Mouse (Mus musculus) embryonic facial prominence, embryonic 13.5 days (tissue): ENCODE results near the gene Arl6ip4. TPM values are rescaled to one million over a fixed set of nuclear protein-coding genes. Genes with fewer than 3 reads are reported as not detected.
A peak's percentile ranks its signal among the peaks of the same experiment; 100 is the strongest.

Experiments
- ATAC-seq: fragments of 200-750 bp; cut with Nextera tagmentation; 2 replicates; pipeline ENCODE4 v1.8.0; 2017; ENCODE audit warnings: low read depth; ENCODE audit not compliant: insufficient number of reproducible peaks, insufficient read depth, low FRiP score, low TSS enrichment
- H3K27ac ChIP-seq: fragments of 300-500 bp; sonication (generic); 2 replicates; pipeline ENCODE4 v1.5.1; 2015; ENCODE audit warnings: moderate library complexity, mild to moderate bottlenecking, inconsistent platforms
- H3K27me3 ChIP-seq: fragments of 300-500 bp; sonication (generic); 2 replicates; pipeline ENCODE4 v1.6.1; 2015; ENCODE audit warnings: mild to moderate bottlenecking, inconsistent platforms
- H3K36me3 ChIP-seq: fragments of 300-500 bp; sonication (generic); 2 replicates; pipeline ENCODE4 v1.6.1; 2015; ENCODE audit warnings: mild to moderate bottlenecking, inconsistent platforms
- H3K4me1 ChIP-seq: fragments of 300-500 bp; sonication (generic); 2 replicates; pipeline ENCODE4 v1.6.1; 2015; ENCODE audit warnings: inconsistent platforms
- H3K4me2 ChIP-seq: fragments of 300-500 bp; sonication (generic); 2 replicates; pipeline ENCODE4 v1.6.1; 2015; ENCODE audit warnings: moderate library complexity, mild to moderate bottlenecking, inconsistent platforms
- H3K4me3 ChIP-seq: fragments of 300-500 bp; sonication (generic); 2 replicates; pipeline ENCODE4 v1.5.1; 2015; ENCODE audit warnings: mild to moderate bottlenecking, inconsistent platforms
- H3K9ac ChIP-seq: fragments of 300-500 bp; sonication (generic); 2 replicates; pipeline ENCODE4 v1.6.1; 2015; ENCODE audit warnings: mild to moderate bottlenecking, inconsistent platforms
- H3K9me3 ChIP-seq: fragments of 300-500 bp; sonication (generic); 2 replicates; pipeline ENCODE4 v1.6.1; 2016; ENCODE audit warnings: inconsistent platforms
- WGBS: fragments of 180-500 bp; shearing (Covaris S2); methylation state at CpG from one replicate; pipeline ENCODE4 v1.1.7; 2015; ENCODE audit warnings: mixed read lengths; 5-methylcytosine and 5-hydroxymethylcytosine counted together
- polyA plus RNA-seq: library from polyadenylated mRNA; unstranded; fragments of >200 nt; fragmentation: Nextera tagmentation; extraction: Ambion mirVana; gene quantifications from 2 replicates; pipeline ENCODE4 v1.2.1, GENCODE M21; 2015

Arl6ip4 gene
- 113 and 122 TPM in 2 replicates for polyA plus RNA-seq

DNA sequence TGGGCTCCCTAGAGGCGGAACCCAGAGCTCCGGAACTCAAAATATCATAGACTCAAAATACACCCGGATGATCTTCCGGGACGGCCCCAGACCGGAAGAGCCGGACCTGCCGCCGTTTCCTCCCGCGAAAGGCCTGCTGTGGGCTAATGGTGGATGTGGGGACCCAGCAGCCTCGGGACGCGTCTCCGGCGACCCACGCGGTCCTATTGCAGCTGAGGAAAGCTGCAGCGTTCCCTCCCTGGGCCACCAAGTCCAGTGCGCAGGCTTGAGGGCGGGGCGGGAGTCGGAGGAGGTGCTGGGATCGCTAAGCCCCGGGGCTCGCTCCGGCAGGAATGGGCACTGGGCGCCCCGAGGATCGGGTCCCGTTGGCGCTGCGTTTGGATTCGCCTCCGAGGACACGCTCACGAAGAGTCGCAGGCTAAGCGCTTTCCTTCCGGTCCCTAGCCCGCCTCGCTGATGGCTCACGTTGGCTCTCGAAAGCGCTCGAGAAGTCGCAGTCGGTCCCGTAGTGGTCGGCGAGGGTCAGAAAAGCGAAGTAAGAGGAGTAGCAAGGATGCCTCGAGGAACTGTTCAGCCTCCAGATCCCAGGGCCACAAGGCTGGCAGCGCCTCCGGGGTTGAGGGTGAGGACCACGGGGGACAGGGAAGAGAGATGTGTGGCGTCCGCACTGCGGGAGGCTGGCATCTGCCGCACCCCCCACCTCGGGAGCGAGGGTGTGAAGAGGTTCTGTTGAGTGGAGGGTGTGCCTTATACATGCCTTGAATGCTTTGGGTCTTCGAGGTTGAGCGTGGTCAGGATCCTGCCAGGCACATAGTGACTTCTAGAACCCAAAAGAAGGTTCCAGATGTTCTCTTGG, at the start of gene Arl6ip4:
Gene Arl6ip4, plus strand, starts transcription at position 100 of the 856 bp plus-strand sequence.
- peak within 1 kb of the TSS; percentile 86 for H3K27ac ChIP-seq
- peaks cover 39% of the 10 kb centered on the region for H3K36me3 ChIP-seq
- H3K27me3 ChIP-seq: no peaks in the 10 kb centered on the region
- 2% methylated on average over 64 of the region's 64 CpGs for WGBS
- H3K4me3 ChIP-seq: peak within 1 kb of the TSS; percentile 96
- H3K9ac ChIP-seq: peak within 1 kb of the TSS; percentile 94
- H3K4me2 ChIP-seq: peak within 1 kb of the TSS; percentile 94
- no peak for ATAC-seq
- peaks cover 43% of the 10 kb centered on the region for H3K4me1 ChIP-seq
- no peaks in the 10 kb centered on the region for H3K9me3 ChIP-seq

DNA sequence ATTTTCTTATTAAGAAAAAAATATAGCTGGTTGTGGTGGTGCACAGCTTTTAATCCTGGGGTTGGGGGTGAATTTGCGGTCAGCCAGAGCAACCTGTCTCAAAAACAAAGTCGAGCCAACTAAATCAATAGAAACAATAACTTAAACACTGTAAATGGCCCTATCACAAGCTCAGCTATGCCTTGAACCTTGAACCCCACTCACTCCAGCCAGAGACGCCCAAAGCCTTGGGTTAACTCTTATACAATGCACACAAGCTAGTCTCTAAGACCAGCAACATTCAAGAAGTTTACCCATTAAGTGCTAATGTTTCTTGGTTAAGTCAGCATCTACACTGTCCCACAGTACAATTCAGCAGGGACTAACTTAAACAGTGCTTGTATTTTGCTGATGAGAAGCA, 46.2 kb upstream of the Arl6ip4 start:
- ATAC-seq: no peak
- Histone ChIP-seq H3K4me3 (no peak overlapping the region), H3K27ac (no peak overlapping the region), H3K4me1 (peaks cover 9% of the 10 kb centered on the region), H3K9ac (no peak overlapping the region), H3K4me2 (no peak overlapping the region), H3K36me3 (no peaks in the 10 kb centered on the region), H3K27me3 (no peaks in the 10 kb centered on the region), H3K9me3 (no peaks in the 10 kb centered on the region)
- WGBS: 82% methylated on average over 3 of the region's 3 CpGs

DNA sequence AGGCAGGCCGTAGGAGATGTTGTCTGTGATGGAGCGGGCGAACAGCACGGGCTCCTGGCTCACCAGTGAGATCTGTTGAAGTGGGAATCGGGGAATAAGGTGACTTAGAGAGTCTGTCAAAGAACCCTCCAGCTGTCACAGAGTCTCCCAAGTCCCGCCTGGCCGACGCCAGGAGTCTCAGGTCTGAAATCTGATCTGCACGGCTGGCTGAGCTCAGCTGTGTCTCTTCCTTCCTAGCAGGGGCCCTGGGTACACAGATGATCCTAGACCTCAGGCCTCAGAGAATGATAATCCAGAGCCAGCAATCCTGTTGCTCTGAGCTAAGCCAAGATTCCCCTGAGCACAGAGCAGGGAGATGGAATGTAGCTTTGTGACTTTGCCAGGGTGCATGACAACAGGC, 42.2 kb upstream of the Arl6ip4 start:
- H3K9me3 ChIP-seq: no peaks in the 10 kb centered on the region
- H3K27ac ChIP-seq: peak overlapping the region; percentile 35; the same call in 1 of the 2 replicates
- WGBS: 28% methylated on average over 9 of the region's 9 CpGs
- H3K36me3 ChIP-seq: no peaks in the 10 kb centered on the region
- peak overlapping the region; percentile 54; the same call in 1 of the 2 replicates for H3K9ac ChIP-seq
- no peak overlapping the region for H3K4me2 ChIP-seq
- H3K27me3 ChIP-seq: no peaks in the 10 kb centered on the region
- H3K4me3 ChIP-seq: no peak overlapping the region
- H3K4me1 ChIP-seq: peaks cover 32% of the 10 kb centered on the region
- no peak for ATAC-seq

DNA sequence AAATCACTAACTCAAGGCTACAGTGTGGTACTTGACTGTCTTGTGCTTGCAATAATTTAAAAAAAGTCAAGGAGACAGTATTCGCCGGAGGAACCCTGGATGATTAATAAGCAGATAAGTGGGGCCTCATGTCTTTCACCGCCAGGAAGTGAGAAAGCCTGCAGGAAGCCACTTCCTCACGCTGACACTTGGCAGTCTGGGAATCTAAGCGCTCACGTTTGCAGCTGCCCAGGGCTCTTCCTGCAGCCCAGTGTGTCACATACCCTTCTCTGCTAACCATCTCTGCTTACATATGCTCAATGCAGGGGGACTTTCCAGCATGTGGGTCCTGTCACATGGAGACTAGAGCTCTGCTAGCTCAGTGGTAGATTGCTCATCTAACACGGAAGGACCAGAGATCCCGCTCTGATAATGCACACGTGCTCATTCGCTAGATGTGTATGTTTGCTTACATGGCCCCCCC, 41.0 kb upstream of the Arl6ip4 start:
- Histone ChIP-seq H3K36me3 (no peaks in the 10 kb centered on the region), H3K27me3 (no peaks in the 10 kb centered on the region), H3K4me2 (no peak overlapping the region), H3K4me3 (no peak overlapping the region), H3K9me3 (no peaks in the 10 kb centered on the region), H3K9ac (no peak overlapping the region), H3K4me1 (peaks cover 40% of the 10 kb centered on the region), H3K27ac (no peak overlapping the region)
- 49% methylated on average over 10 of the region's 10 CpGs for WGBS
- ATAC-seq: no peak

DNA sequence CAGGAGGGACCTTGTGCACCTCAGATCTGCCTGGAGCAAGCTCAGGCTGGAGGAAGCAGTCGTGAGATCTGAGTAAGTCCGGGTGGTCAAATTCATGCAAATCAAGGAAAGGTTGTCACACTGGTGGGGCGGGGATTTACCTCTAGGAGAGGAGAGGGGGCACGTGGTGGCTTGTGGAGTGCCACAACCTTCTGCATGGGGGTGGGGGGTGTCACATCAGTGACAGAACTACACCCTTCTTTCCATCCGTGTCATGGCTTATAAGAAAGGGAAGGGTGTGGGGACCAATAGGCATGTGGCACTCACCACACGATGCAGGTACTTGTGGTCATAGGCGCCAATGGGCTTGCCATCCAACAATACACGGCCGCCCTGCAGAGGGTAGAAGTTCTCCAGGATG, 40.2 kb upstream of the Arl6ip4 start:
- Histone ChIP-seq H3K9me3 (no peaks in the 10 kb centered on the region), H3K4me1 (peaks cover 40% of the 10 kb centered on the region), H3K4me3 (no peak overlapping the region), H3K4me2 (no peak overlapping the region), H3K9ac (no peak overlapping the region), H3K27me3 (no peaks in the 10 kb centered on the region), H3K27ac (no peak overlapping the region), H3K36me3 (no peaks in the 10 kb centered on the region)
- ATAC-seq: no peak
- WGBS: 57% methylated on average over 9 of the region's 9 CpGs

DNA sequence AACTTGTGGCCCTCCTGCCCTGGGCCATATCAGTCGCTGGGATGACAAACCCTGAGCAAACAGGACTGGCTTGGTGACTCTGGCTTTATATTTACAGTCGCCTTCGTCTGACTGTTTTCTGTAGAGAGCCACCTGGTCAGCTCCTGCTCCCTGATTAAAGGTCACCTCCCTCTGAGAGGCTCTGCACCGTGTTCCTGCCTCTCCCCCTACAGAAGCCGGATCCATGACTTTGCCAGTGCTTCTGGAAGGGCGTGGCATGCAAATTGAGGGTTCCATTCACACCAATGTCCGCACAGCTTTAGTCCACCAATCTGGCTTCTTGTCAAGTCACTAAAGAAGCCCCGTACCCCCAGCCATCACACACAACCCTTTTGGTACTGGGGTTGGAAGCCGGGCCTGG, 39.3 kb upstream of the Arl6ip4 start:
- Histone ChIP-seq H3K36me3 (no peaks in the 10 kb centered on the region), H3K4me3 (no peak overlapping the region), H3K4me1 (peaks cover 40% of the 10 kb centered on the region), H3K27me3 (no peaks in the 10 kb centered on the region), H3K27ac (no peak overlapping the region), H3K9ac (no peak overlapping the region), H3K9me3 (no peaks in the 10 kb centered on the region), H3K4me2 (no peak overlapping the region)
- no peak for ATAC-seq
- WGBS: 64% methylated on average over 9 of the region's 9 CpGs

DNA sequence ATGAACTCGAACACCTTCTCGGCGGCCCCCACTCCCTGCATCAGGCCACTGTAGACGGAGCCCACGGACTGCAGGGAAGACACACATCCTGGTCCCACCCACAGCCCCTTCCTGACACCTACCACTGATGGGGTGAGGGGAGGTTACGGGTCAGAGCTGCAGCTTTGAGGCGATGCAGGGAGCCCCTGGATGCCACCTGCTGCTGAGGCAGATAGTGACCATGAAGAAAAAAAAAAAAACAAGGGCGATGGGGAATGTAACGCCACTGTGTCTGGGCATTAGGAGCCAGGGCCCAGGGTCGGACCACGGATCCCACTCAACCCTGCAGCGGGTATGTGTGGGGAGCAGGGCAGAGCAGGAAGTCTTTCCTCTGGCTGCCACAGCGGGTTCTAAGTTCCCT, 38.6 kb upstream of the Arl6ip4 start:
- 81% methylated on average over 13 of the region's 13 CpGs for WGBS
- peaks cover 40% of the 10 kb centered on the region for H3K4me1 ChIP-seq
- no peak for ATAC-seq

DNA sequence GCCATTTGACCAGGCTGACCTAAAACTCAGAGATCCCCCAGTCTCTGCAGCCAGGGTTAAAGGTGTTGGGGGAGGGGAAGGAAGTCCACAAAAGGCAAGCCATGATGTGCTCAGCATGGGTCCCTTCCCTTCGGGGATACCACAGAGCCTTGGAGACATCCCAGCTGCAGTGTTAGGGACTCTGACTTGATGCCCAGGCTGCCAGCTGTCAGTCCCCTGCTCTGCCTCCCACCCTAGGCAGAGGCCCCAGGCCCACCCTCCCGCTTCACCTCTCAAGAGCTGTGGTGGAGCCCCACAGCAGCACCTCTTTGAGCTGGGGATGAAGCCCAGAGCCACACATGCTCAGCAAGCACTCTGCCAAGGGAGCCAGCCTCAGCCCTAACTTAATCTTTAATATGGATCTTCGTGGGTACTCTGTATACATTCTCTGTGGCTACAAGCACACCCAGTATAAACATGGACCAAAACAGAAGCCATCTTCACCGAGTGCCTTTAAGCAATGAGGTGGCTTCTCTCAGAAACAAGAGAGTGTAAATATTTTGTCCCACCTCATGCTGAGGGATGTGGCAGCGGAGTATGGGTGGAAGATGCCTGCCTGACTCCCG, 37.9 kb upstream of the Arl6ip4 start:
- Histone ChIP-seq H3K27me3 (no peaks in the 10 kb centered on the region), H3K27ac (peak overlapping the region; percentile 57), H3K4me3 (no peak overlapping the region), H3K9me3 (no peaks in the 10 kb centered on the region), H3K4me2 (no peak overlapping the region), H3K36me3 (no peaks in the 10 kb centered on the region), H3K4me1 (peaks cover 40% of the 10 kb centered on the region), H3K9ac (no peak overlapping the region)
- no peak for ATAC-seq
- WGBS: 65% methylated on average over 6 of the region's 6 CpGs

More for the DNA sequence above, 38.6 kb upstream of the Arl6ip4 start:
- H3K36me3 ChIP-seq: no peaks in the 10 kb centered on the region
- no peaks in the 10 kb centered on the region for H3K9me3 ChIP-seq
- no peak overlapping the region for H3K4me2 ChIP-seq
- no peak overlapping the region for H3K27ac ChIP-seq
- H3K9ac ChIP-seq: no peak overlapping the region
- no peaks in the 10 kb centered on the region for H3K27me3 ChIP-seq
- no peak overlapping the region for H3K4me3 ChIP-seq

DNA sequence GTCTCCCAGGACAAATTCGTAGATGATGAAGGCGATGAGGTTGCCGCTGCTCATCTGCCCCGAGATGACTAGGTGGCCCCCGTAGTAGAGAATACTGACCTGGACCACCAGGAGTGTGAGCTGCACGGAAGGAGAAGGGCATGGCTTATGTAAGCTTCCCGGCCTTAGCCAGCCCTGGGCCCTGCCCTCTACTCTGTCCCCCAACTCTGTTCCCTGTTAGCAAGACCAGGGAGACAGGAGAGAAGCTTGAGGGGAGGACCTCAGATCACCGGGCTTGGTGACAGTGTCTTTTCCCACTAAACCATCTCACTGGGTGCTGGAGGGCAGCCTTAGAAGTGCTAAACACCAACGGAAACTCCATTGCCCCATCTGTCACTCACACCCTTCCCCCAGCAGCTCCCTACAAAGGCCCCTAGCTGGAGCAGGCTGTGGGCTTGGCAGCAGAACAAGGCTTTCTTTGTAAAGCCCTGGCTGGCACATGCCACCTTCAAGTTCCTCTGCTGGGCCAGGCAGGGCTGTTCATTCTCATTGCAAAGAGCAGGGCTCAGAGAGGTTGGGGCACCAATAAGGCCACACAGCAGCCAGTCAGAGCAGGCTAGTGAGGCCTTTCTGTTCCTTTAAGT, 37.0 kb upstream of the Arl6ip4 start:
- H3K4me2 ChIP-seq: 0 out of 2 replicates have a peak overlapping the region, but pooled peaks have one; percentile 9

DNA sequence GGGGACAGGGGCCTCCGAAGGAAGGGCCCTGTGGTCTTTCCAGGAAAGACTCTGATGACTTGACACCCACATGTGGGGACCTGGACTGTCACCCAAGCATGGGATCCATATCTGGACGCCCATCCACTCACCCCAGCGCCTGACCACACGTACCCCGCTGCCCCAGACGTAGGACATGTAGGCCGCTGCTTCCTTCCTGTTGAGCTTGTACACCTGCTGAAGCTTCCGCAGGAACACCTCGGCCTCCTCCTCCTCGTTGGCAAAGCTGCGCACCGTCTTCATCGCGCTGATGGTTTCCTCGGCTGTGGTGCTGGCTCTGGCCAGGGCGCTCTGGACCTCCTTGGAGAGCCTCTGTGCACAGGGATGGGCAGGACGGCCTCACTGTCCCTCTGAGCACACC, 36.0 kb upstream of the Arl6ip4 start:
- H3K9me3 ChIP-seq: no peaks in the 10 kb centered on the region
- H3K4me3 ChIP-seq: no peak overlapping the region
- H3K36me3 ChIP-seq: no peaks in the 10 kb centered on the region
- no peak overlapping the region for H3K27ac ChIP-seq
- ATAC-seq: no peak
- no peak overlapping the region for H3K4me2 ChIP-seq
- no peak overlapping the region for H3K9ac ChIP-seq
- H3K4me1 ChIP-seq: peaks cover 28% of the 10 kb centered on the region
- H3K27me3 ChIP-seq: no peaks in the 10 kb centered on the region
- WGBS: 89% methylated on average over 17 of the region's 17 CpGs

More for the DNA sequence above, 37.0 kb upstream of the Arl6ip4 start:
- Histone ChIP-seq H3K9ac (no peak overlapping the region), H3K27me3 (no peaks in the 10 kb centered on the region), H3K4me1 (peaks cover 31% of the 10 kb centered on the region), H3K36me3 (no peaks in the 10 kb centered on the region), H3K4me3 (no peak overlapping the region), H3K27ac (peak overlapping the region; percentile 39; the same call in 1 of the 2 replicates), H3K9me3 (no peaks in the 10 kb centered on the region)
- WGBS: 62% methylated on average over 9 of the region's 9 CpGs
- ATAC-seq: no peak

DNA sequence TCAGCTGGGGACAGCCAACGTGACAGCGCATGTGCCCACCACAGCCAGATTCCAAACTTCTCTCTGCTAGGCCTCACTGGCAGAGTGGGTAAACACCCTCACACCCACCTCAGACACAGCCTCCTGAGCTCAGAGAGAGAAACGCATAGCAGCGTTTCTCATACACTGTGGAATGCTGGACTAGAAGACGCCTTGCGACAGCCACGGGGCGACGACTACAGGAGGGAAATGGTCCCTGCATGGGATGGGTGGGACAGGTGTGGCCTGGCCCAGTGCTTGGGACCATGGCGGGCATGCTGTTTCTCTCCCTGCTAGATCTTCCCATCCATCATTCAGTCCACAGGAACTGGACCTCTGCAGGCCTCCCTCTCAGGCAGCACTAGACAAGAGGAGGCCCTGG, 33.4 kb upstream of the Arl6ip4 start:
- H3K4me2 ChIP-seq: no peak overlapping the region
- no peak overlapping the region for H3K4me3 ChIP-seq
- H3K9me3 ChIP-seq: no peaks in the 10 kb centered on the region
- no peaks in the 10 kb centered on the region for H3K27me3 ChIP-seq
- no peak overlapping the region for H3K9ac ChIP-seq
- no peaks in the 10 kb centered on the region for H3K36me3 ChIP-seq
- H3K4me1 ChIP-seq: peaks cover 17% of the 10 kb centered on the region; the same call in 1 of the 2 replicates
- 77% methylated on average over 10 of the region's 10 CpGs for WGBS
- no peak for ATAC-seq
- H3K27ac ChIP-seq: no peak overlapping the region
